Mouse (Mus musculus) kidney, adult 9 months (tissue): Measurements from ENCODE around the gene Gm5565.
A peak's percentile ranks its signal among the peaks of the same experiment; 100 is the strongest.
"Not testable (repeated sequence)": the region's sequence is repeated elsewhere in the genome, so short reads cannot be mapped to it uniquely, and the experiment has no call there.

Source experiments
- DNase-seq: peaks from one replicate; pipeline ENCODE4 v3.0.0; 2022

The Gm5565 gene

GRCm38 (mm10) chr5:146160439-146160838 is at the start of gene Gm5565:
TSS of gene Gm5565 (minus strand) at chr5:146160539.
- DNase-seq, result not testable (repeated sequence)

DNA sequence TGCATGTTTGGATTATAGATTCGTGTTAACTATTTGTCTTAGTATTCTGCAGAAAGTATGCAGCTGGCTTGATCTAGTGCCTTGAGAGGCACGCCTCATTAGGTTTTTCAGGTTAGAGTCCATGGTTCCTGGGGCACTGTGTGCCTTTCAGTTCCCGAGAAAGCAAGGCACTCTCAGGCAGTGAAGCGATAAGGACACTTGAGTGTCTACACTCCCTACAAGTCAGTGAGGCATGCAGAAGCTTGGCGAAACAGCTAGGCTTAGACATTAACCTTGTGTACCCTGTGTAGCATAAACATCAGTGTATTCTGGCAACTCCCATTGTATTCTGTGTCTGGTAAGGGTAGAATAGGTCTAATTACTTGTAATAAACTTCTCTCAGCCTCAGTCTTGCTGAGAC is 45.2 kb upstream of the Gm5565 start:
- peak; percentile 96 for DNase-seq

DNA sequence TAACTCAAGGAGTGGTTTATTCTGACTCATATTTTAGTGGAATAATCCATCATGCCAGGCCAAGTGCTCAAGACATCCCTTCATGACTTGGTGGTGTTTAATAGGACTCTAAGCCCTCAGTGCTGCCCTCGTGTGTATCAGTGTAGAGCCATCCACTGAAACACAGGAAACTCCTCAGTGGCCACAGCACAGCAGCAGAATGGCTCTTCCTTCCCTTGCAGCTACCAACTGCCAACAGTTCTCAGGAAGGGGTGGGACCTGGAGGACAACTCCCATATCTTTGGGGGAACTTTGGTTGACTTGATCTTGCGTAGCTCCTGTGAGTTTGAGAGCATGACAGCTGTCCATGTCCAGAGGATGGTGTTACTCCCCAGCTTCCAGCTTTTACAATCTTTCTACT is 43.6 kb upstream of the Gm5565 start:
- peak; percentile 29 for DNase-seq

DNA sequence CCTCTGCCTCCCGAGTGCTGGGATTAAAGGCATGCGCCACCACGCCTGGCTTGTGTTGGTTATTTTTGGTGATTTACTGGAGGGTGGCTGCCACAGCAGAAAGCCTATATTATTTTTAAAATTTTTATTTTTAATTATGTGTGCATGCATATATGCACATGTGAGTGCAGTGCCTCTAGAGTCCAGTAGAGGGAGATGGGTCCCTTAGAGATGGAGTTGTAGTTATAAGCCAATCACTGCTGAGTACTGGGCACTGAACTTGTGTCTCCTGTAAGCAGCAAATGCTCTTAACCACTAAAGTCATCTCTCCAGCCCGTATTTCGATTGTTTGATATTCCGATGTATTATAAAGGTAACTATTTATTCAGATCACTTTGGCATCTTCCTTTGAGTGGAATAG is 40.2 kb upstream of the Gm5565 start:
- DNase-seq, result no peak

GRCm38 (mm10) chr5:146199540-146199939 is 39.2 kb upstream of the Gm5565 start:
- no peak for DNase-seq

GRCm38 (mm10) chr5:146199073-146199472 is 38.7 kb upstream of the Gm5565 start:
- peak; percentile 88 for DNase-seq

DNA sequence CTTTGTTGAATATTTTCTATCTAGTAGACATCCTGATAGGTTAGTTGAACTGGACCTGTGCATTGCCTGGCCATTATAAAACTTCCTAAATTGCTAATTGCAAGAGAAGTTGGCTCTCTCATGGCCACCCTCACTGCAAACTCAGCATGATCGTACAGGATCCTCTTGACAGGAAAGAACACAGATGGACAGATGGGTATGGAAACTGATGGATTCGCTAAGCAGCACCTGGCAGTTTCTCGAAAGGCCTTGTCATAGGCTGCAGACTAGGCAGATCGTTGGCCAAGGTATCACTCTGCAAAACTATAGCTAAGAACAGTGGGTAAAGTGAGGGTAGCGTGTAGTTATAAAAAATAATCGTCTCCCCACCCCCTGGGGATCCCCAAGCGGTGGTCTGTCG is 33.0 kb upstream of the Gm5565 start:
- DNase-seq, result no peak

- no peak for DNase-seq
Measured at GRCm38 (mm10) chr5:146190501-146191269, 30.3 kb upstream of the Gm5565 start.

DNA sequence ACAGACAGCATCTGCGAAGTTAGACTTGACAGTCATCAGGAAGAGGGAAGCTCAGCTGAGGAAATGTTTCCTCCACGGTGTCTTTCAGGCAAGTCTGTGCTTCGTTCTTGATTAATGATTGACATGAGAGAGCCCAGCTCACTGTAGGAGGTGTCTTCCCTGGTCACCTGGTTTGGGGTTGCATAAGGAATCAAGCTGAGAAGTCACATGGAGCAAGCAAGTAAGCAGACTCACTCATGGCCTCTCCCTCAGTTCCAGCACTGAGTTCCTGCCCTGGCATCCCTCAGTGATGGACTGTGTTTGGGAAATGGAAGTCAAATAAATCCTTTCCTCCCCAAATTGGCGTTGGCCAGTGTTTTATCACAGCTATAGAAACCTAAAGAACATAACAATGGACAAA is 29.8 kb upstream of the Gm5565 start:
- peak; percentile 82 for DNase-seq

DNA sequence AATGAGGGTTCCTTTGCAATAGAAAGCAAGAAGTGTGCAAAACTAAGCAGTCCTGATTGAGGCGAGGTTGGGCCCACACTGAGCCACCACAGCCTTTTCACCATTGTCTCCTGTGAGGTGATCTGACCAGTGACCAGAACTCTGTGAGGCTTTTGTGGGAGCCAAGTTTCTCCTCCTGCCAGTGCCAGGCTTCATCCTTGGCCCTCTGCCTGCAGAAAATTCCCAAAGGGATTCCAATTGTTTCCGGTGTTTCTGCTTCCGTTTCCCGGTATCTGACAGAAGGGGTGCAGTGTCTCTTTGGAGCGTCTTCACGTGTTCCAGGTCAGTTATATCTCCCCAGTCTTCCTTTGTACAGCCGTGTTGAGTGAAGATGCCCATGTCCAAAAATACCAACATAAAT is 28.4 kb upstream of the Gm5565 start:
- DNase-seq, result peak; percentile 51

DNA sequence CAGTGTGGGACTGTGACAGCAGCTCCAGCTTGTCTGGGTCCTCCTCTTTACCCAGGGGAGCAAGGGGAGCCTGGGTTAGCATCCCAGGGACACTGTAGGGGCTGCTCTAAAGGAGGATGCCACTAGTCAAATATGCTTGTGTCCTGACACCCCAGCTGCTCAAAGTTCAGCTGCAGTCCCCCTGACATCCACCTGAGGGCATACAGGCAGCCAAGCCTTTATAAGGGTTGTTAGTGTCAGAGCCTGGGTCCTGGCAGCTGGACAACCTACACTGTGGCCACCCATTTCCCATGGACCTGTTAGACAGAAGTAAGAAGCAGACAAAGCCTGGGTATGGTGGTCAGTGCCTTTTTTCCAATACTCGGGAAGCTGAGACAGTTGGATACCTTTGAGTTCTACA is 27.8 kb upstream of the Gm5565 start:
- peak; percentile 63 for DNase-seq

GRCm38 (mm10) chr5:146187441-146187840 is 27.1 kb upstream of the Gm5565 start:
- peak; percentile 79 for DNase-seq

DNA sequence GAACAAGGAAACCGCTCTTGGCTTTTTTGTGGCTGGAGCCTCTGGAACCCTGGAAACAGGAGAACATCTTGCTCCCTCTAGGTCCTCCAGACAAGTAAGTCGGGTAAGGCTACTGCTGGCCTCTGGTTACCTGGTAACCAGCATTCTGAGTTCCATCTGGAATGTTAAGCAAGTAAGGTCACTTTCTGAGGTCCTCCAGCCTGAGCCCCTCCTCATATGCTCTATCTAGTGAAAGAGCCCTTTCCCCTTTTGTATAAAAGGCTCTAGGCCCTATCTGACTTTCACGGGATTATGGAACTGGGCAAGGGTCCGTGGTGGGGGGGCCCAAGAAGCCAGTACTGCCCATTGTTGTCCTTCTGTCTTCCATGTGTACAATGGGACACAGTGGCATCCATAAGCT is 24.9 kb upstream of the Gm5565 start, which contains the start of gene 1700001J03Rik:
Gene 1700001J03Rik, minus strand, starts transcription at position 101 of the 400 bp plus-strand sequence.
- DNase-seq, result not testable (repeated sequence)

GRCm38 (mm10) chr5:146172744-146173143 is 12.4 kb upstream of the Gm5565 start:
- peak; percentile 76 for DNase-seq

DNA sequence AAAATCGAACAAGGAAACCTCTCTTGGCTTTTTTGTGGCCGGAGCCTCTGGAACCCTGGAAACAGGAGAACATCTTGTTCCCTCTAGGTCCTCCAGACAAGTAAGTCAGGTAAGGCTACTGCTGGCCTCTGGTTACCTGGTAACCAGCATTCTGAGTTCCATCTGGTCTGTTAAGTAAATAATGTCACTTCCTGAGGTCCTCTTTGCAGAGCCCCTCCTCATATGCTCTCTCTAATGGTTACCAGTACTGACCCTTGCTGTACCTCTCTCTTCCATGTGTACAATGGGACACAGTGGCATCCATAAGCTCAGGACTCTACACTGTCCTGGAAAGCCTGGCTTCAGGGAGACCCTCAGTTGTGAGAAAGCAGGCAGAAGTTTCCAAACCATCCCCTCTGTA is 10.3 kb upstream of the Gm5565 start, which contains the start of gene Gm6309:
Gene Gm6309, minus strand, starts transcription at position 101 of the 400 bp plus-strand sequence.
- not testable (repeated sequence) for DNase-seq

DNA sequence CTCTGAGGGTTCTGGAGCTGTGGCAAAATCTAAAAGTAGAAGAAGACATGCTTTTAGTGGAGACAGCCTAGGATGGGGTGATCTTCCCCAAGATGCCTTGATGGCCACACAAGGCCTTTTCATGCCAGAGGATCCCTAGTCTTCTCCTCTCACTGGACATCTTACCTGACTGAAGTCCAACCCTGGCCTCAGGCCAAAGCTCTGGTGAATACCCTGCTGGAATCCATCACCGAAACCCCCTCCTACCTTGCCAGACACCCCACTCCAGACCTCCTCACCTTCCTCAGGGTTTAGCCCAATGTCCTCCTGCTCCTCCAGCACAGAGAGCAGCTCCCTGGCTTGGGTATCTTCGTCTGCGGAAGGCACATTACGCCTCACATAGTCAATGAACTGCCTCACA is 2.0 kb downstream of the Gm5565 start:
- DNase-seq, result not testable (repeated sequence)

DNA sequence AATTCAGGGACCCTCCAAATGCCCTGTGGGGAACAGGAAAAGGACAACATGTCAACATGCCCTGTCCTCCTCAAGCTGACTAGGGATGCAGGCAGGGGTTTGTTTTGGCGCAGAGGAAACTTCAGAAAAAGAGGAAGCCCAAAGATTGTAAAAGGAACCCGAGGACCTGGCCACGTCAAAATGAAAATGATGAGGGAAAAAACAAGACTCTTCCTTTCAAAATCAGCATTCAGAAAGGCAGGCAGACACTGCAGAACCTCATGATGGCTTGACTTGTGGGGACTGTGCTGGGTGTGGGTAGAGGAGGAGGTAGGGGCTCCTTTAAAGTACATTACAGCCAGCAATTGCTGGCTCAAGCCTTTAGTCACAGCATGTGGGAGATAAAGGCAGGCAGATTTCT is 9.9 kb downstream of the Gm5565 start:
- DNase-seq, result no peak

DNA sequence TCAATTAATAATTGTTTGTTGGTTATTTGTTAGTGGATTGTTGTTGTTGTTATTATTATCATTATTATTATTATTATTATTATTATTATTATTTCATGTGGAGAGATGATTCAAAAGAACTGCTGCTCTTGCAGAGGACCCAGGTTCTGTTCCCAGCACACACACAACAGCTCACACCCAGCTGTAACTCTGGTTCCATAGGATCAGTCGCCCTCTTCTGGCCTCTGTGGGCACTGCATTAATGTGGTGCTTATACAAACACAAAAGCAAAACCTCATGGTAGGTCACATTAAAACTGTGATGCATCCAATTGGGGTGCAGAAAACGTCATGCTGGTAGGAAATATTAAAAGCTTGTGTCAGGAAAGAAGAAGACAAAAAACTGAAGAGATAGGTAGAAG is 12.4 kb downstream of the Gm5565 start:
- DNase-seq, result no peak
